Mouse (Mus musculus) E14TG2a.4 (cell line): ENCODE data around the gene Wipf1.

Experiments used
- CTCF ChIP-seq: conservative IDR thresholded peaks from 2 replicates; pipeline ENCODE4 v1.5.1; 2014; ENCODE audit warnings: low read length
- POU5F1 ChIP-seq: IDR thresholded peaks from 2 replicates; pipeline ENCODE4 v1.6.1; 2014; ENCODE audit warnings: low read length, borderline replicate concordance

DNA sequence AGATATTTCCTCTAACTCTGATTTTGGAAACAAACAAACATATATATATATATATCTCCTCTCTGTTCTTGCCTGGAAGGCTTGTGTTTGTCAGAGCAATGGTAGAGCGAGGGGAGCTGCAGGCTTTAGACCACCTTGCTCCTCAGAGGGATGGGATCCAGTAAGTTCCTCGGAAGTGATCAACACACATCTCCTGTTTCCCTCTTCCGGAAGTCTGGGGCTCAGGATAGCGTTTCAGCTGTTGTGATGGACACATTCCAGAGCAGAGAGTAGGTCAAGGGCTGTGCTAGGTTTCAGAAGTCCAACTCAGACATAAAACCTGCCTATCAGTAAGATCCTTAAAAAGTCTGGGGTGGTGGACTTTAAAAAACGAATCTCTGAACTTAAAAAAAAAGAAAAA is 49.6 kb upstream of the Wipf1 start:
- no peak for TF ChIP-seq CTCF
- TF ChIP-seq POU5F1, result no peak
